Mouse (Mus musculus) mature B cell (primary cell): ENCODE results near the gene Asb17.

Experiments
- in situ Hi-C: fragments of 300-500 bp; cut with MboI; formaldehyde crosslinking; loops from 2 replicates; pipeline ENCODE4 v1.14.3; 2019

The Asb17 gene

DNA sequence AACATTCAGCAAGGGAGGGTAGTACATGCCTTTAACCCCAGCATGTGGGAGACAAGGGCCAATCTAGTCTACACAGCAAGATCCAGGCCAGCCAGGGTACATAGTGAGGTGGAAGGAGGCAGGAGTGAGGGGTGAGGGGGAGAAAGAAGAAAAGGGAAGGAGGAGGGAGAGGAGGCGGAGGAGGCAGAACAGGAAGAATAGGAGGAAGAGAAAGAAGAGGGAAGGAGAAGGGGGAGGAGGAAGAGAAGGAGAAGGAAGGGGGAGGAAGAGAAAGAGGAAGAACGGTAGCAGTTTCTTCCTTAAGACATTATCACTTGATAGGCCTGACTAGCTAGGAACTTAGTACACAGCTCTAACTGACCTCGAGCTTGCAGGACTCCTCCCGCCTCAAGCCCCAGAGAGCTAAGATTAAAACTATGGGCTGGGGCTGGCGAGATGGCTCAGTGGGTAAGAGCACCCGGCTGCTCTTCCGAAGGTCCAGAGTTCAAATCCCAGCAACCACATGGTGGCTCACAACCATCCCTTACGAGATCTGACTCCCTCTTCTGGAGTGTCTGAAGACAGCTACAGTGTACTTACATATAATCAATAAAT lies 45.3 kb downstream of the Asb17 start:
- in situ Hi-C loops: no loop called here

DNA sequence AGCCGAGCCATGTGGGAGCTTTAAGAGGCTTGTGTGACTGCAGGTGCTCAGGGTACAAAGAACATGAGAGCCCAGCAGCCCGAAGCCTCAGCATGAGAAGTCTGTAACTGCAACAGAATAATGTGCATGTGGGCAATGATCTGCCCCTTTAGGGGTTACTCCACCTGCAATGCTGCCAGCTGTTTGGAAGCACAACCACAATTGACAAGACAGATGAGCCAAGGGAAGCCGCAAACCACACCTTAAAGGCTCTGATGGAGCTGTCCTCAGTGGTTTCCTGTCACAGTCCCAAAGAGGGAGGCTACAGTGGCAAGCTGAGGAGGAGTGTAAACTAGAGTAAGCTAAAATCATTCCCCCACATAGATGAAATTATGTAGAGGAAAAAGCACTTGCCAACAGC lies 51.4 kb downstream of the Asb17 start:
- in situ Hi-C loops: no loop called here

DNA sequence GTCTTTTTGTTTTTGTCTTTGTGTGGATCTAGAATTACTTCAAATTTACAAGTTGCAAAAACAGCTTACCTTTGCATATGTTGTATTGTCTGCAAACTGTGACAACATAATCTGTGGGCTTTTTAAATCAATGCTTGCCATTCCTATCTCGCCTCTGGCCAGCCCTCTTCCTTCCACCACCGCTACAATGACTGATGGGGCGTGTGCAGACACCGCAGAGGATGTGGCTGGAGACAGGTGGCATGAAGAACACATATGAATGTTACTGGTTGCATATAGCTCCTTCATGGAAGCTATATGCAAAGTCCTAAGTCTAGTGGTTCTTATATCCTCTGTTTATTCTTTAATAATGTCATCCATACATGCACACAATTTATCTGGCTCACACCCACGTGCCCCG lies 53.2 kb downstream of the Asb17 start:
- in situ Hi-C loops: no loop called here

DNA sequence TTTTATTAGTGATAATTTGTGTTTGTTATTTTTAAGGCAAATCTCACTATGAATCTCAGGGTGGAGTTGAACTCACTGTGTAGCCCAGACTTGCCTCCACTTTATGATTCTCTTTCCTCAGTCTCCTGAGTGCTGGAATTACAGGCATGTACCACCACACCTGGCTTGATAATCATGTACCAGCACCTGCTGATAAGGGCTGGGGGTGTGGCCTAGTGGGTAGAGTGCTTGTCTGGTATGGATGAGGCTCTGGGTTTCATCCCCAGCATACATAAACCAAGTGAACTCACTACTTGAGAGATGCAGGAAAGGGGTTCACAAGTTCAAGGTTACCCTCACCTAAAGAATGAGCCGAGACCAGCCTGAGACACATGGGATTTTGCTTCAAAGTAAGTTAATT lies 57.9 kb downstream of the Asb17 start:
- in situ Hi-C loops: no loop called here

DNA sequence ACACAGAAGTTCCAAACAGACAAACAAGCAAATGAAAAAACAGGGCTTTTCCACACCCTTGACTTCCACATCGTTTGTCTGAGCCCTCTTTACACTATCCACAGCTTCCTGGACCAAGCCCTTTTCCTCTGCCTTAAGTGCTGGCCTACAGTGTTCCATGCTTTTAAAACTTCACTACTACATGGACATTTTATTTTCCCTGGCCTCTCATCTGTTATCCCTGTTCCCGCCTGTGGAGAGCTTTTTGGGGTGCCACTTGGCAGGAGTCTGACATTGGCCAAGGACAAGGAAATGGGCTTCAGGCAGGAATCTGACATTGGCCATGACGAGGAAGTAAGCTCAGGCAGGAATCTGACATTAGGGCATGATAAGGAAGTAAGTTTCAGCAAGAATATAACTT lies 58.6 kb downstream of the Asb17 start:
- in situ Hi-C loops: no loop called here

DNA sequence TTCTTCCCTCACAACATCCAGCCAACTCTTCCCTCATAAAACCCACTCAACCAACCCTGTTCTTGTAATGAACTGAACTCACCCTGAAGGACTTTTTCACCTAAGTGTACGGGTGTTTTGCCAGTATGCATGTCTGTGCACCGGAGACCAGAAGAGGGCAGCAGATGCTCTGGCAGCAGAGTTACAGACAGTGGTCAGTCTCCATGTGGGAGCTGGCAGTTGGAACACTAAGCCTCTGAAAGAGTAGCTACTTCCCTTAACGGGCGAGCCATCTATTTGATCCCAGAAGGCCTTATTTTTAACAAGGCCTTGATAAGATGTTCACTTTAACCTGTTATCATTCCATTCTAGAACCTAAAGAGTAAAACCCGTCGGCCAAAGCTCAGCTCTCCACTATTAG lies 60.6 kb downstream of the Asb17 start:
- in situ Hi-C loops: no loop called here
